Mouse (Mus musculus) layer of hippocampus, adult 9-11 months (tissue): Measurements from ENCODE around the gene Mybpc1.
"Not testable (repeated sequence)": the region's sequence is repeated elsewhere in the genome, so short reads cannot be mapped to it uniquely, and the experiment has no call there.

ENCODE experiments used
- DNase-seq: peaks from one replicate; pipeline ENCODE4 v3.0.0; 2022

The Mybpc1 gene

GRCm38 (mm10) chr10:88492658-88493057 is 112.3 kb downstream of the Mybpc1 start:
- no peak for DNase-seq

- DNase-seq, result no peak
Observed at GRCm38 (mm10) chr10:88491632-88492031, 113.3 kb downstream of the Mybpc1 start.

- no peak for DNase-seq
Observed at GRCm38 (mm10) chr10:88488629-88489028, 116.3 kb downstream of the Mybpc1 start.

DNA sequence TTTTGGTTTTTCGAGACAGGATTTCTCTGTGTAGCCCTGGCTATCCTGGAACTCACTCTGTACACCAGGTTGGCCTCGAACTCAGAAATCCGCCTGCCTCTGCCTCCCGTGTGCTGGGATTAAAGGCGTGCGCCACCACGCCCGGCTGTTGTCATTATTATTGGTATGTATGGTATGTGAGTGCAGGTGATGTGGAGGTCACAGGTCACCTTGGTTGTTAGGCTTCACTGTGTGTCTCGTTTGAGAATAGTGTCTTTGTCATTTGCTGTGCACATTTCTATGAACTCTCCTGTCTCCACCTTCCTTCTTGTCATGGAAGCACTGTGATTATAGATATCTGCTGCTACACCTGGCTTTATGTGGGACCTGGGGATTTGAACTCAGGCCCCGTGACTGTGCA is 122.1 kb downstream of the Mybpc1 start:
- DNase-seq, result not testable (repeated sequence)
